Mouse (Mus musculus): ENCODE measurements around the gene Yipf1. TPM values are rescaled to one million over a fixed set of nuclear protein-coding genes. Genes with fewer than 3 reads are reported as not detected.

Gene Yipf1
- polyA plus RNA-seq, 1 experiment from 2014 or later, result 48.5 TPM

DNA sequence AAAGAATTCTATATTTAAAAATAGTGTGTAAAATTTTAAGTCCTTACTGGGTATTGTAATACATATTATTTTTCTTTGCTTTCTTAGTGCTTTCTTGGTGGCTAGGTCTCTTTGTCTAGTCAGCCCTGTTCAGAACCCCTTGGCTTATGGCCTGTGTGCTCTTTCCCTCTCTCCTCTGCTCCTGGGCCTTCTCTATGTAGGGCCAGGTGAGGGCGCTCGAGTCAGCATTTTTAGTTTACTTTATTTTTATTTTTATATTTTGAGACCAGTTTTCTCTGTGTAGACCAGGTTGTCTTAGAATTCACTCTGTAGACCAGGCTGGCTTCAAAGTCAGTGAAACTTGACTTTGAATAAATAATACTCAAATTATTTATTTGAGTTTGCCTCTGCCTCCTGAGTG is 58.1 kb downstream of the Yipf1 start:
- Histone ChIP-seq H3K9me3 (no peaks in the 10 kb centered on the region), H3K4me2 (no peak overlapping the region), H3K27me3 (no peaks in the 10 kb centered on the region), H3K4me1 (replicated peaks) (peaks cover 10% of the 10 kb centered on the region), H3K4me3 (replicated peaks) (no peak overlapping the region), H3K27ac (no peak overlapping the region), H3K9ac (replicated peaks) (no peak overlapping the region), H3K36me3 (peaks cover 70% of the 10 kb centered on the region)
- 73% methylated on average over 2 of the region's 2 CpGs for WGBS
- ATAC-seq (ENCODE audit: insufficient number of reproducible peaks, insufficient read depth, low FRiP score, low TSS enrichment, low read depth), result no peak

DNA sequence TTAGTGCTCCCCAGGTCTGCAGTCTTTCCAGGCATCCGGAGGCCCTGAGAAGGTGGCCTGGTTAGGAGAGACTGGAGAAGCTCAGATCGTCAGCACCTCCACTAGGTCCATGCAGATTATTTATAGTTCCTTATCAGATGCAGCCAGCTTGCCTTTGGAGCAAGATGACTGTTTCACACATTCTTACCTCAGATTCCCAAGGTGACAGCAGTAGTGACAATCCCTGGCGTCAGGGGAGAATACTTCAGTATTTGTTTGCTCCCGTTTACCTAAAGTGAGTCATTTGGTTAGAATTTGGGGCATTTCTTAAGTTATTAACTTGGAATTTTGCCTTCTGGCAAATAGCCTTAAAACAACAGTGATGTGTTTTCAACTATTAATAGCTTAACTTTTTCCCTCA is 60.5 kb downstream of the Yipf1 start:
- no peak overlapping the region for H3K4me2 ChIP-seq
- 83% methylated on average over 4 of the region's 4 CpGs for WGBS
- no peak for ATAC-seq (ENCODE audit: insufficient number of reproducible peaks, insufficient read depth, low FRiP score, low TSS enrichment, low read depth)
- H3K36me3 ChIP-seq, result peaks cover 87% of the 10 kb centered on the region
- H3K9ac ChIP-seq (replicated peaks), result no peak overlapping the region
- H3K4me1 ChIP-seq (replicated peaks), result no peaks in the 10 kb centered on the region
- H3K9me3 ChIP-seq, result no peaks in the 10 kb centered on the region
- no peak overlapping the region for H3K4me3 ChIP-seq (replicated peaks)
- H3K27me3 ChIP-seq, result no peaks in the 10 kb centered on the region
- H3K27ac ChIP-seq, result no peak overlapping the region

DNA sequence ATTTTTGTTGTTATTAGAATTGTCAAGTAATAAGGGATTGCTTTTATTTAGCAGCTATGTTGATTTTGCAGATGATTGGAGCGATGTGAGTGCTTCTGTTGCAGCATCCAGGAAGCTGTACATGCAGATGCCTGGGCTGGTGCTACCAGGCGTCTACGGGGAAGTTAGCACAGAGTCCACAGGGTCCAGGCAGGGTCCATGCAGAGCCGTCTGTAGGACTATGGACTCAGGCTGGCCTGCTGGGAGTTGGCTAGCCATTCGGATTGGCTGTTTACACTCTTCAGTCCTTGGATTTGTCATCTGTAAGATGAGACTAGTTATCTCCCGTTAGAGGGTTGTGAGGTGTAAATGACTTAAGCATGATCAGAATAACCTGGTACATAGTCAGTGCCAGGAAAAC is 64.8 kb downstream of the Yipf1 start:
- Histone ChIP-seq H3K9ac (replicated peaks) (no peak overlapping the region), H3K4me3 (replicated peaks) (no peak overlapping the region), H3K27ac (no peak overlapping the region), H3K36me3 (peaks cover 87% of the 10 kb centered on the region), H3K9me3 (no peaks in the 10 kb centered on the region), H3K27me3 (no peaks in the 10 kb centered on the region), H3K4me2 (no peak overlapping the region), H3K4me1 (replicated peaks) (no peaks in the 10 kb centered on the region)
- ATAC-seq (ENCODE audit: insufficient number of reproducible peaks, insufficient read depth, low FRiP score, low TSS enrichment, low read depth), result no peak
- 90% methylated on average over 6 of the region's 6 CpGs for WGBS

DNA sequence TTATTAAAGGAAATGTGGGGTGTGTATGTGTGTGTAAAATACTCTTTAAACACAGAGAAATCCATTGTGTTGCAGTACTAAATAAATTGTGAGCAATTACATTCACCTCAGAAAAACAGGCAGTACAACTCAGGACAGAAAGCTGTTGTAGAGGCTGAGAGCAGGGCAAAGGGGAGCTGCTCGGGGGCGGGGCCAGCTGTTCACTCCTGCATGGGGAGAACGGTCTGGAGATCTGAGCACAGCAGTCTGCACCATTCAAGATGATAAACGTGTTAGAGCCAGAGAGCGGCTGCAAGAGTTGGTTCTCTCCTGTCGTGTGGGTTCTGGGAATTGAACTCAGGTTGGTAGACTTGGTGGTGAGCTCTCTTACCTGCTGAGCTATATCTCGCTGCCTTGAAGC is 66.7 kb downstream of the Yipf1 start:
- H3K4me1 ChIP-seq (replicated peaks), result no peaks in the 10 kb centered on the region
- no peak for ATAC-seq (ENCODE audit: insufficient number of reproducible peaks, insufficient read depth, low FRiP score, low TSS enrichment, low read depth)
- no peaks in the 10 kb centered on the region for H3K9me3 ChIP-seq
- H3K27ac ChIP-seq, result no peak overlapping the region
- no peak overlapping the region for H3K9ac ChIP-seq (replicated peaks)
- no peaks in the 10 kb centered on the region for H3K27me3 ChIP-seq
- no peak overlapping the region for H3K4me2 ChIP-seq
- 79% methylated on average over 7 of the region's 7 CpGs for WGBS
- peaks cover 83% of the 10 kb centered on the region for H3K36me3 ChIP-seq
- H3K4me3 ChIP-seq (replicated peaks), result no peak overlapping the region

DNA sequence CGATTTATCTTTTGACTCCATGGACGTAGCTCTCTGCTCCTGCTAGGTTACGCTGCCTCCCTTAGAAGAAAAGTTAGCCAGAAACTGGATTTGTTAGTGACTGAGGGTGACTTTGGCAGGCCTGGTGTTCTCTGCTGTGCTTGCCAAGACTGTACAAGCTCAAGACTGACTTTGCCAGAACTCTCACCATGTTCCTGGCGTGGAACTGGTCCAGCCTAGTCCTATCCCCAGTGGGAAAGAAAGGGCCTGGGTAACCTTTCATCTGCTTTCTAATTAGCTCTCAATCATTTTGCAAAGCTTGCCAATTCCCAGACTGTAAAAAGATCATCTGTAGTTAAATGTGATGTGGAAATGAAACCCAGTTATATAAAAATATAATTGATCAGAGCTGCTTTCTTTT is 72.9 kb downstream of the Yipf1 start:
- Histone ChIP-seq H3K9ac (replicated peaks) (no peak overlapping the region), H3K4me2 (no peak overlapping the region), H3K4me3 (replicated peaks) (no peak overlapping the region), H3K36me3 (peaks cover 90% of the 10 kb centered on the region), H3K27ac (no peak overlapping the region), H3K27me3 (no peaks in the 10 kb centered on the region), H3K9me3 (no peaks in the 10 kb centered on the region), H3K4me1 (replicated peaks) (no peaks in the 10 kb centered on the region)
- 94% methylated on average over 4 of the region's 4 CpGs for WGBS
- ATAC-seq (ENCODE audit: insufficient number of reproducible peaks, insufficient read depth, low FRiP score, low TSS enrichment, low read depth), result no peak

DNA sequence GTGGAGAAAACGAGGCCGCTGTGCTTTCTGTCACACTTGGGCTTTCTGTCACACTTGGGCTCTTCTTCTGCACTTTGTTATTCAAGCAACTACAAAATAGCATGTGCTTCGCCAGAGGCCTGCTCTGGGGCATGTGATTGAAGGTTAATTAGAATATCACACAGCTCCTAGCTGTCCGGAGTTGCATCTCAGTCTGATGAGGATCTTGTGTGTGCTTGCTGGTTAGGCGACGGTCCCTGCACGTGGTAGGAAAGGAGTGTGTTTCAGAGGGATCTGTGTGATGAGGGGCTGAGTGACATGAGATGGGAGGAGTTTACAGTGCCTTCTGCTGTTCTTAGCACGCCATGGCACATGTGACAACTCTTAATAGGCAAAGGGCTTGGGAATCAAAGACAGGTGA is 73.3 kb downstream of the Yipf1 start:
- Histone ChIP-seq H3K4me3 (replicated peaks) (no peak overlapping the region), H3K4me2 (no peak overlapping the region), H3K9me3 (no peaks in the 10 kb centered on the region), H3K36me3 (peaks cover 90% of the 10 kb centered on the region), H3K4me1 (replicated peaks) (no peaks in the 10 kb centered on the region), H3K27me3 (no peaks in the 10 kb centered on the region), H3K9ac (replicated peaks) (no peak overlapping the region), H3K27ac (no peak overlapping the region)
- 93% methylated on average over 8 of the region's 8 CpGs for WGBS
- no peak for ATAC-seq (ENCODE audit: insufficient number of reproducible peaks, insufficient read depth, low FRiP score, low TSS enrichment, low read depth)

DNA sequence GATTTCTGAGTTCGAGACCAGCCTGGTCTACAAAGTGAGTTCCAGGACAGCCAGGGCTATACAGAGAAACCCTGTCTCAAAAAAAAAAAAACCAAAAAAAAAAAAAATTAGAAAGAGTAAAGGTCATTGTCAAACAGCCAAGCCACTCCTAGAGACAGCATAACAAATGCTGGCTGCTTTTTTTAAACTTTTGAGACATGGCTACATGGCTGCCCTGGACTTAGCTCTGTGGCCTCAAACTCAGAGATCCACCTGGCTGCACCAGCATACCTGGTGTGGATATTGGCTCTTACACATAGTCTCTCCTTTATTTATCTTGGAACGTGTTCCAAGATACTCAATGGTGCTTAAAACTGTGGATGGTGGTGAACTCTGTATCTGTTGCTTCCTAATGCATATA is 74.1 kb downstream of the Yipf1 start:
- no peaks in the 10 kb centered on the region for H3K27me3 ChIP-seq
- H3K4me3 ChIP-seq (replicated peaks), result no peak overlapping the region
- H3K4me2 ChIP-seq, result no peak overlapping the region
- 92% methylated on average over 2 of the region's 2 CpGs for WGBS
- H3K36me3 ChIP-seq, result peaks cover 90% of the 10 kb centered on the region
- no peak overlapping the region for H3K9ac ChIP-seq (replicated peaks)
- no peaks in the 10 kb centered on the region for H3K4me1 ChIP-seq (replicated peaks)
- H3K27ac ChIP-seq, result no peak overlapping the region
- H3K9me3 ChIP-seq, result no peaks in the 10 kb centered on the region
- no peak for ATAC-seq (ENCODE audit: insufficient number of reproducible peaks, insufficient read depth, low FRiP score, low TSS enrichment, low read depth)

DNA sequence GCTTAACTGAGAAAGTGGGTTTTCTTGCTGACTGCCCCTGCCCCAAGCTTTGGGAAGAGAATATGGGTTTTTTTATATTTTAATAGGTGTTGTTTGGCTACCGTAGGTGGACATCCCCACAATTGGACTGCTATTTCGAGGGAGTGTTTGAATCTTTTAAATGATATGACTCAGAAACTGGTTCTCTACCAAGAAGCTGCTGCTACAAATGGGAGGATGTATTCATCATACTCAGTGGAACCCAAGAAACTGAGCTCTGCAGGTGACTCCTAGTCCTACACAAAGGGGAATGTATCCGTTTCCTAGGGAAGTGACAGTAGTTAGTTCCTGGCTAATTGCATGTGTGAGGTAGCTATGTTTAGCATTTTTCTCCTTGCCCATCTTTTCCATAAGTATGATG is 75.2 kb downstream of the Yipf1 start:
- no peak overlapping the region for H3K4me2 ChIP-seq
- H3K27me3 ChIP-seq, result no peaks in the 10 kb centered on the region
- no peak for ATAC-seq (ENCODE audit: insufficient number of reproducible peaks, insufficient read depth, low FRiP score, low TSS enrichment, low read depth)
- H3K9me3 ChIP-seq, result no peaks in the 10 kb centered on the region
- 94% methylated on average over 3 of the region's 3 CpGs for WGBS
- H3K27ac ChIP-seq, result no peak overlapping the region
- H3K36me3 ChIP-seq, result peaks cover 94% of the 10 kb centered on the region
- no peaks in the 10 kb centered on the region for H3K4me1 ChIP-seq (replicated peaks)
- H3K9ac ChIP-seq (replicated peaks), result no peak overlapping the region
- H3K4me3 ChIP-seq (replicated peaks), result no peak overlapping the region

DNA sequence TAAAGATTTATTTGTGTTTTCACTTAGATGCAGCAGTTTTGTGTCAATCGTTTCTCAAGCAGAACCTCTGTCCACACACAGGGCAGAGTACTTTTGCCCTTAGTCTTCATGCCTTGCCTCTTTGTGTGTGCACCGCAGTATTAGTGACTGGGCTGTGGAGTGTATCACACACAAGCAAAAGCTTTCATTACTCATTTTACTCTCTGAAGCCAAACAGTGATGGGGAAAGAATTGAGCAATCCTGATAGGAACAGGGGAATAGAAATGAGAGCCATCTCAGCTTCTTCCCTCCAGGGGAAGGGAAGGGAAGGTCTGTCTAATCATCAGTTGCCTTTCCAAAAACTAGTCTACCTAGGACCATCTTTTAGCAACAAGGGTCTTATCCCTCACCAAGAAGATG is 79.6 kb downstream of the Yipf1 start:
- Histone ChIP-seq H3K27ac (no peak overlapping the region), H3K27me3 (no peaks in the 10 kb centered on the region), H3K4me1 (replicated peaks) (no peaks in the 10 kb centered on the region), H3K9ac (replicated peaks) (no peak overlapping the region), H3K9me3 (no peaks in the 10 kb centered on the region), H3K4me3 (replicated peaks) (no peak overlapping the region), H3K4me2 (no peak overlapping the region), H3K36me3 (peaks cover 97% of the 10 kb centered on the region)
- ATAC-seq (ENCODE audit: insufficient number of reproducible peaks, insufficient read depth, low FRiP score, low TSS enrichment, low read depth), result no peak
- whole genome bisulfite sequencing, result 85% methylated on average over 2 of the region's 2 CpGs

Other genes starting within 250 kb of the Yipf1 start
- 97.8 and 102 TPM in 2 replicates for gene Mrpl37, start 247.5 kb upstream of the Yipf1 start, polyA plus RNA-seq (2016; fragmentation: Nextera tagmentation; extraction: Ambion mirVana)
- 4.6 and 7.1 TPM in 2 replicates for gene Cyb5rl, start 247.4 kb upstream of the Yipf1 start, polyA plus RNA-seq (2016; fragmentation: Nextera tagmentation; extraction: Ambion mirVana)
- gene Cdcp2, start 217.5 kb upstream of the Yipf1 start, polyA plus RNA-seq (2016; fragmentation: Nextera tagmentation; extraction: Ambion mirVana), result not detected in 2 replicates
- 336 and 348 TPM in 2 replicates for gene Tmem59, start 136.0 kb upstream of the Yipf1 start, polyA plus RNA-seq (2016; fragmentation: Nextera tagmentation; extraction: Ambion mirVana)
- 18.6 and 24.7 TPM in 2 replicates for gene Tceanc2, start 135.2 kb upstream of the Yipf1 start, polyA plus RNA-seq (2016; fragmentation: Nextera tagmentation; extraction: Ambion mirVana)
- not detected in 2 replicates for gene Ldlrad1, start 105.2 kb upstream of the Yipf1 start, polyA plus RNA-seq (2016; fragmentation: Nextera tagmentation; extraction: Ambion mirVana)
- 107 and 111 TPM in 2 replicates for gene Lrrc42, start 60.8 kb upstream of the Yipf1 start, polyA plus RNA-seq (2016; fragmentation: Nextera tagmentation; extraction: Ambion mirVana)
- 44.3 and 51.1 TPM in 2 replicates for gene Hspb11, start 60.8 kb upstream of the Yipf1 start, polyA plus RNA-seq (2016; fragmentation: Nextera tagmentation; extraction: Ambion mirVana)
- gene Dio1, start 7.2 kb upstream of the Yipf1 start, polyA plus RNA-seq (2016; fragmentation: Nextera tagmentation; extraction: Ambion mirVana), result not detected in 2 replicates
- 37.5 and 39.4 TPM in 2 replicates for gene Ndc1, start 53.4 kb downstream of the Yipf1 start, polyA plus RNA-seq (2016; fragmentation: Nextera tagmentation; extraction: Ambion mirVana)
- gene Glis1, start 120.2 kb downstream of the Yipf1 start, polyA plus RNA-seq (2016; fragmentation: Nextera tagmentation; extraction: Ambion mirVana), result 12.0 and 13.4 TPM in 2 replicates

Measured in limb, embryonic 12.5 days (tissue).